Mouse (Mus musculus) telencephalon, adult 2 months (tissue): Measurements from ENCODE around the gene Phf24.
"Not testable (repeated sequence)": the region's sequence is repeated elsewhere in the genome, so short reads cannot be mapped to it uniquely, and the experiment has no call there.

ENCODE experiments used
- DNase-seq: peaks from one replicate; pipeline ENCODE4 v3.0.0-alpha.2; 2011; ENCODE audit warnings: low read depth, low spot score

The Phf24 gene

GRCm38 (mm10) chr4:42950065-42950558 is 33.7 kb downstream of the Phf24 start:
- DNase-seq = no peak

- DNase-seq = no peak
These were observed 35.0 kb downstream of the Phf24 start for GRCm38 (mm10) chr4:42951206-42952195.

- no peak for DNase-seq
These were observed 36.1 kb downstream of the Phf24 start for GRCm38 (mm10) chr4:42952563-42952962.

- DNase-seq = no peak
These were observed 37.1 kb downstream of the Phf24 start for GRCm38 (mm10) chr4:42953435-42954094.

- DNase-seq = no peak
These were observed 37.8 kb downstream of the Phf24 start for GRCm38 (mm10) chr4:42954297-42954696.

GRCm38 (mm10) chr4:42955200-42955599 is 38.7 kb downstream of the Phf24 start:
- DNase-seq = no peak

GRCm38 (mm10) chr4:42956581-42956980 is 40.1 kb downstream of the Phf24 start:
- no peak for DNase-seq

- no peak for DNase-seq
These were observed 40.8 kb downstream of the Phf24 start for GRCm38 (mm10) chr4:42957306-42957705.

- no peak for DNase-seq
These were observed 41.5 kb downstream of the Phf24 start for GRCm38 (mm10) chr4:42957979-42958378.

- no peak for DNase-seq
These were observed 42.5 kb downstream of the Phf24 start for GRCm38 (mm10) chr4:42958942-42959341.

- DNase-seq = no peak
These were observed 42.9 kb downstream of the Phf24 start for GRCm38 (mm10) chr4:42959382-42959781.

- DNase-seq = no peak
These were observed 45.1 kb downstream of the Phf24 start for GRCm38 (mm10) chr4:42961592-42961991.

- no peak for DNase-seq
These were observed 47.0 kb downstream of the Phf24 start for GRCm38 (mm10) chr4:42963480-42963879.

GRCm38 (mm10) chr4:42965039-42965719 is 48.7 kb downstream of the Phf24 start:
- DNase-seq = no peak

- DNase-seq = no peak
These were observed 52.8 kb downstream of the Phf24 start, which contains the start of gene 1700022I11Rik for GRCm38 (mm10) chr4:42969304-42969703. 1700022I11Rik (plus strand) TSS chr4:42969604.

GRCm38 (mm10) chr4:42972952-42973351 is 56.5 kb downstream of the Phf24 start:
- no peak for DNase-seq

- DNase-seq = no peak
These were observed 57.4 kb downstream of the Phf24 start for GRCm38 (mm10) chr4:42973868-42974267.

- DNase-seq = no peak
These were observed 61.6 kb downstream of the Phf24 start for GRCm38 (mm10) chr4:42978062-42978461.

- not testable (repeated sequence) for DNase-seq
These were observed 64.0 kb downstream of the Phf24 start for GRCm38 (mm10) chr4:42980467-42980866.

GRCm38 (mm10) chr4:42988296-42988695 is 71.8 kb downstream of the Phf24 start:
- no peak for DNase-seq
